Mouse (Mus musculus): ENCODE results near the gene Nxf1. TPM values are rescaled to one million over a fixed set of nuclear protein-coding genes. Genes with fewer than 3 reads are reported as not detected.
"Not testable (repeated sequence)": the region's sequence is repeated elsewhere in the genome, so short reads cannot be mapped to it uniquely, and the experiment has no call there.

Gene Nxf1
- total RNA-seq (2015) (257 and 292 TPM in 2 replicates), total RNA-seq (2017) (69.7 and 76.0 TPM in 2 replicates)

DNA sequence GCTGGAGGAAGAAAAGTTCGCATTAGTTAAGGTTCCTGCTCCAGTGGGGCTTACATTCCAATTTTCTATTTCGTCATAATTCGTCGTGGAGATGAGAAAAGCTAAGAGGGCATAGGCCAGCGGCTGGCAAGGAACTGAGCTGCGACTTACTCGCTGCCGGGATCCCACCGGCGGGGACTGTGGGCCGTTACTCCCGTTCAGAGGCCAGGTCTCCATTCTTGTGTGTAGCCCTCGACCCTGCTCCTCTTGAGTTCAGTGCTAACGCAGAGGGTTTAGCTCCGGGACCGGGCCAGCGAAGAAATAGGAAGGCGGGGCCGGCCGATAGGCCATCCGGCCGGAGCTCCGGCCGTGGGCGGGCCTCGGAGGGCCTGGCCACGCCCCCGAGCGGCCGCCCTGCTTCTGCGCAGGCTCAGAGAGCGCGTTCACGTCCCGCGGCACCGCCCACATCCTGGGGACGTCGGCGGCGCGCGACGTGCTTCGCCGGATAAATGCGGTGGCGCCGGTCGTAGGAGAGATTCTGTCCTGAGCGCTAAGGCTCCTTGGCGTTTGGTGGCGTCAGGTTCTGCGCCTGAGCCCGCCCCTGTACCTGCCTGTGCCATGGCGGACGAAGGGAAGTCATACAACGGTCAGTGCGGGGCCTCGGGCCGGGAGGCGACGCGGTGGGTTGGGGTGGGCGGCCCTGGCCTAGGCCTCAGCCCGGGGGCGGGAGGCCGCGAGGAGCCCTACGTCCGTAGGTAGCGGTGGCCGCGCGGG lies at the start of gene Nxf1:
TSS of gene Nxf1 (plus strand) at position 439 of the 753 bp plus-strand sequence.
- peak; percentile 96 for ATAC-seq (ENCODE audit: poor library complexity, severe bottlenecking)

DNA sequence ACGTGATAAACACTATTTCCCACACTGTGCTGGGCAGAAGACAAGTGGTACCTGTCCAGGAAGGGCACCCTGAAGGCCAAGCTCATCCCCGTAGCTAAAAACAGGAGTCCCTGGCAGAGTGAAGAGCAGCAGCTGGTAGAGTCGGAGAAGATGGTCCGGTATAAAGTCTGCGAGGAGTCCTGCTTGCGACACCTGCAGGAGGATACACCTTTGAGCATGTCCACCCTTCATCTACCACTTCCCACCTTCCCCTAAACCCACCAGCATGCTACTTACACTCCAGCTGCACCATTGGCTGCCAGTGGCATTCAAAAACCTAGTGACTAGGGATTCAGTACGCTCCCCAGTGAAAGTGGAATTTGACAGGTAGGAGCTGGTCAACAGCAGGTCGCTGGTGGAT lies 47.9 kb upstream of the Nxf1 start:
- no peak for ATAC-seq (ENCODE audit: poor library complexity, severe bottlenecking)

DNA sequence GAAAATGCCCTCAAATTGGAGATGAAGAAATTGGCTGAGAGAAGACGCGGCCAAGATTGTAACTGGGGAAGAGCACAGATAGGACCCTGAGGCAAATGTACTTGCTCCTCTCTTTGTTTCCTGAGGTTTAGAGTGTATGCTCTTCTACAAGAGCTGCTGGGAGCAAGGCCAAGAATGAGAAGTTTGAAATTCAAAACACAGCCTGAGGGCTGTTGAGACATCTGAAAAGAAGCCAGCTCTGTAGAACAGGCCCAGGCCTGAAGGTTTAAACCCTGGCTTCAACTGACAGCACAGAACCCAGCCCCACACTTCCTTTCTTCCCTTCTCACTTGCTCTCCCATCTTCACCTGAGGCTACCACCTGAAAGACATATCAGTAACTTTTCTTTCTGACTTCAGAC lies 46.8 kb upstream of the Nxf1 start:
- ATAC-seq (ENCODE audit: poor library complexity, severe bottlenecking), result no peak

DNA sequence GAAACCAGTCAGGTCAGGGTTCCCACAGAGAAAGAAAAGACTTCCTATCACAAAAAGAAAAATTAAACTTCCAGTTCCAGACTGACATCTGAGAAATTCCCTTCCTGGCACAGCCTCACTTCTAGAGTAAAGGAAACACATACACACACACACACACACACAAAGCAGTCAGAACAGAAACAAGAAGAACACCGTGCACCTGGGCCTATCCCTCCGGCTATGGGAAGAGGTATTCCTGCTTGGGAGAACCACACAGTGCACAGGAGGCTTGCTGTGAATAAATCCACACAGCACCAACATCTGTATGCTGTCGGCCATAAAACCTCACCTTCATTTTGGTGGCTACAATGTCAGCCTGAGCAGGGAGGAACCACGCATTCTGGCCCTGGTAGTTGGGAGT lies 45.4 kb upstream of the Nxf1 start:
- ATAC-seq (ENCODE audit: poor library complexity, severe bottlenecking), result no peak

DNA sequence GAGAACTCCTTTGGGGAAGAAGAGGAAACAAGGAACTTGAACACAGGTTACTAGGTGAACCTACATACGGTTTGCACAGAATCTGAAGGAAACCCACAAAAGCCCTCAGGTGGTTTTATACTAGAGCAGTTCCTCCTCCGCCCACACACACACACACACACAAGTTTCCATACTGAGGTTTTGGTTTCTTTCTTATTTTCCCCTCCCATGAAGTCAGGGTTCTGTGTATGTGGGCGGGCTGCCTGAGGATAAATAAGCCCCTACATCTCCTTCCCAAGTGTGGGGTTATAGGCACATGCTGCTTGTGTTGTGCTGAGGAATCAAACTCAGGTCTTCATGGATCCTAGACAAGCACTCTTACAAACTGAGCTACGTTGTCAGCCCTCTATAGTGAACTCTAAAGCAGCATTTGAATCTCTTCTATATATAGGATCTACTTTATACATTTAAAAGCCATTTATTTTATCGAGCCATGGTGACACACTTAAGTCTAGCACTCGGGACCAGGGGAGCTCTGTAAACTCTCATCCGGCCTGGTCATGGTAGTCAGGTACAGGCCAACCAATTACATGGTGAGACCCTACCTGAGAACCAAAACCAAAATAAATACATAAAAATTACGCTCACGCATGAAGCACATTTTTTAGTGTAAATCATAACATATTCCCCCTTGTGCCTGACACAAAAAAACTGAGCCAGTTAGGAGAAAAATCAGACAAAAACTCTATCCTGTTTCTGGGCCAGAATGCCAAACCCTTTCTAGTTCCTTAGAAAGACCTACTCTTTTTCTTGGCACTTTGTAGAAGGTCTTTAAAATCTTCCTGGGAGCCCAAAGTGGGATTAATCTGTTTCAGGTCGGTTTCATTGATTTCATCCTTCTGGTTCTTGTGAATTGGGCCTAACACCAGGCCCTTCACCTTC lies 44.7 kb upstream of the Nxf1 start:
- ATAC-seq (ENCODE audit: poor library complexity, severe bottlenecking), result peak; percentile 15

DNA sequence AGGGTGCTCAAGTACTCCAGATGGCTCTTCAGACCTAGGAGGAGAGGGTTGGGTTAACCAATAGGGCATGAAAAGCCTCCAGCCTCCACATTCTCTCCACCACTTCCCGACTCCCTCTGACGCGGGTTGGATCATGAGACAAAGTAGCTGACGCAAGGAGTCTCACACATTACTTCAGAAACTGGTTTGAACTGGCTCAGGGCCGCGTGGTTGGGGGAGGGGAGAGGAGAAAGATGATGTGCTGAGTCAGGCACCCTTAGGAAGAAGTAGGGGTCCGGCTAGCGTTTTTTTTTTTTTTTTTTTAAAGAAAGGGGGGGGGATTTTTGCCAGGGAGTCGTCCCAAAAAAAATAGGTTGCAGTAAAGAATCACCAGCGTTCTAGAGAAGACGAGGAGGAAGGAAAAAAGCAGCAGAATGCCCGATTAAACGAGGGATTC lies 44.0 kb upstream of the Nxf1 start:
- ATAC-seq (ENCODE audit: poor library complexity, severe bottlenecking), result peak; percentile 64

DNA sequence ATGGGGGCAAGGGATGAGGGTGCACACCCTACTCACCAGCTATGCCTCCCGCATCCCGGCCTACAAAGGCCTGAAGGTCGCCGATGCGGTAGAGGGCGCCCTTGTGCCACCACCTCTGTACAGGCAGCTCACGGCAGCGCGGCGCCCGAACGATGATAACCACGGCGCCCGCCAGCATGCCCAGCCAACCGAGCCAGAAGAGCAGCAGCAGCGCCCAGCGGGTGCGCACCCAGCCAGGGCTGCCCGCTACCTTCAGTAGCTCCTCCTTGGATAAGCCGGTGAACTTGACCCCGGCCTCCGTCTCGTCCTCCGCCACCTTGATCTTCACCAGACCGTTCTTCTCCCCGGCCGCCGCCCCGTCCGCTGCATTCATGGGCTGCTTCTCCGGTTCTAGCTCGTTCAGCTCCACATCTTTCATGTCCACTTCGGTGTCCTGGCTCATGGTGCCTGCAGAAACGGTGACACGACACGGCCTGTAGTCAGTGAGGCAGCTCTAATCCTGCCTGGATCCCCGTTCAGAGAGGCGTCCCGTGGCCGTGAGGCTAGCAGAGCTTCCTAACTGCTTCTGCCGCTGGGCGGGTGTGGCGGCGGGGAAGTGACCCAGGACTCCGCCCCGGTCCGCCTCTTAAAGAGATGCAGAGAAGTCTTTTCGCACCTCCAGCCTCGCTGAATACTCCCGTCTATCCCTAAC lies 43.4 kb upstream of the Nxf1 start:
- peak; percentile 80 for ATAC-seq (ENCODE audit: poor library complexity, severe bottlenecking)

DNA sequence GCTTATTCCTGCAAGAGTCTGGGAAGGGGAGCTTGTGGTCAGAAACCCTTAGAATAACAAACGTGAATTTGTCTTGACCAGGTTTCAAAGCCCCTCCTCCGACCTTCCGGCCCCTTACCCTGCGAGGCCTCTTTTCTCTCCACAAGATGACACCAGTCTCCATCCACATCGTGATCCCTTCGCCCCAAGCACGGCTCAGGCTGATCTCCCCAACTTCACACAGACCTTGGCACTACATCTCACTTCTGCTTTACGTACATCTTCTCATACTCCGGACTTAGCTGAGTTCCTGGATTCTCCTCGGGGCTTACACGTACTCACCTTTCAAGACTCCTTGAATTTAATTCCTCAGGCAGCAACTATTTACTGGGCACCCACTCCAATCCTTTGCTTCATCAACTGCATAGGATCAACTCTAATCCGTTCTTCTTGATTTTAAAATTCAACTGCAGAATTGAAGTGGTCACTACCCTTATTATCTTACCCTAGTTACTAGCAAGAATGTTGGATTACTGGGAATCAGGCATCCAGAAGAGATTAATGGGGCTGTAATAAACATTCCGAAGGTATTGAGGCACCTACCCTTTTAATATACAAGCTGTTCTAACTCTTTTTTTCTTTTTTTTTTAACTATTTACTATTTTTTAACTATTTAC lies 42.7 kb upstream of the Nxf1 start:
- ATAC-seq (ENCODE audit: poor library complexity, severe bottlenecking), result peak; percentile 26

DNA sequence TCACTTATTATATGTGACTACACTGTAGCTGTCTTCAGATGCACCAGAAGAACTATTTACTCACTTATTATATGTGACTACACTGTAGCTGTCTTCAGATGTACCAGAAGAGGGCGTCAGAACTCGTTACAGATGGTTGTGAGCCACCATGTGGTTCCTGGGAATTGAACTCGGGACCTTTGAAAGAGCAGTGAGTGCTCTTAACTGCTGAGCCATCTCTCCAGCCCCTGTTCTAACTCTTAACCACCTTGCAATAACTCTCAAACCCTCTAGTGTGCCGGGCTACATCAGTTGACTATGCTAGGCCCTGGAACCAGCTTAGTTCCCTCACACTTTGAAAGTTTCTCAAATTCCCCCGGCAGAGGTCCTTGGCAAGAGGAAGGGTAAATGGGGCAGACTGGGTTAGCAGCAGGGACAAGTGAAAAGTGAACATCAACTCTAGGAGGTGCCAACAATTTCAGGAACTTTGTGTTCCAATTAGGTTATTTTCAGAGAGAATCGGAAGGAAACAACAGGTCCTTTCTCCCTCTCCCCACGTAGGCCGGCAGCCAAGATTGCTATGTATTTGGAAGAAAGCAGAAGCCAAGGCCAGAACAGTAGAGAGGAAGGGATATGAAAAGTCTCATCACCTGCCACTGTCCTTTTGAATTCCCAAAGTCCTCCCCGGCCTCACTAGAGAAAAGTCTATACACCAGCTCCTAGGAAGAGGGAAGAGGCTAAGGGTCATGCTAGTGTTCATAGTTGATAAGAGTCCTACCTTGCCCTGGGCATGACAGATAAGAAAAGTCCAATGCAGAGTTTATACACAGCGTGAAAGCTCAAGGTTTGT lies 42.0 kb upstream of the Nxf1 start:
- no peak for ATAC-seq (ENCODE audit: poor library complexity, severe bottlenecking)

DNA sequence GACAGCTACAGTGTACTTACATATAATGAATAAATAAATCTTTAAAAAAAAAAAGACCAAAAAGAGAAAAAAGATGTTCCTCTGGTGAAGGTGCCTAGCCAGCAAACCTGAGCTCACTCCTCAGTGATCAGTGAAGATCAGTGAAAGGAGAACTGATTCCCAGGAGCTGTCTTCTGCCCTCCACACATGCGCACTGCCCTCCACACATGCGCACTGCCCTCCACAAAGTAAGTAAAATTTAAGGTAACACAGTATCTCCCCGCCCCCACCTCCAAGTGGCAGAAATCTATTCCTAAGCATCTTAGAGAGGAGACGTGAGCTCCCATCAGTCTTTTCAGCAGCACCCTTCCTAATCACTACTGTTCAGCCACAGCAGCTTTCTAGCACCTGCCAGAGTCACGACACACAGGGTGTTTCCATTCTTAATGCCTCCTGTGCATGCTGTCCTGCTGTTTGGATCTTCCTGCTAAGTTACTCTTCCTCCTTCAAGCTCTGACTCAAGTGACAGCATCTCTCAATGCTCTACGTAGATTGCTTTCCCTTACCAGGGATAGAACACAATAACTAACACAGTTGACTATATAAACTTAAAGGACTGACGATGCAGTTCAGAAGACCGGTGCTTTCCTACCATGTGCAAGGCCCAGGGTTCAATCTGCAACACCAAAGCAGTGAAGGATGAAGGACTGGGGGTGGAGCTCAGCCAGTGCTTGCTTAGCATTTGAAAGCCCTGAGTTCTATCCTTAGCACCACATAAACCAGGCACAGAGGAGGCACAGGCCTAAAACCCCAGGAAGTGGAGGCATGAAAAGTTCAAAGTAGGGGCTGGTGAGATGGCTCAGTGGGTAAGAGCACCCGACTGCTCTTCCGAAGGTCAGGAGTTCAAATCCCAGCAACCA lies 40.8 kb upstream of the Nxf1 start:
- no peak for ATAC-seq (ENCODE audit: poor library complexity, severe bottlenecking)

DNA sequence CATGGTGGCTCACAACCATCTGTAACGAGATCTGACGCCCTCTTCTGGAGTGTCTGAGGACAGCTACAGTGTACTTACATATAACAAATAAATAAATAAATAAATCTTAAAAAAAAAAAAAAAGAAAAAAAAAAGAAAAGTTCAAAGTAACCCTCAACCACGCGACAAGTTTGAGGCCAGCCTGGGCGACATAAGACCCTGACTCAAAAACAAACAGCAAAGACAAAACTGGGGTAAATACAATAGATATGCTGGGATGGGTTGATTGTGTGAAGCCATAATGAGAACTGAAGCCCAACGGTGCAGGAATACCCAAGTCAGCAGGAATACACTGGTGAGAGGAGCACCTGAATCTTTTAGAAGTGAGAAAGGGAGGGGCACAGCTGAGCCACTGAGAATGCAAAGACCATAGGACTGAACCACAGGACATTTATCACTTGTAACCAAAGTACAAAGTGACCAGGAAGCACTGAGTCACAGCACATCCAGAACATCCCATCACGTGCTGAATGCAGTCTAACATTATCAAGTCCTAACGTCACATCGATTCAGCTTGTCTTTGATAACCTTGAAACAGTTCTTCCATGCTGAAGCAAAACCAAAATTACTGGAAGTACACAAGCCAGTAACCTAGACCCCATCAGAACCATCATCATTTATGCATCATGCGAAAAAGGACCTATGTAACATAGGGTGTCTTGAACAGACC lies 40.0 kb upstream of the Nxf1 start:
- no peak for ATAC-seq (ENCODE audit: poor library complexity, severe bottlenecking)

DNA sequence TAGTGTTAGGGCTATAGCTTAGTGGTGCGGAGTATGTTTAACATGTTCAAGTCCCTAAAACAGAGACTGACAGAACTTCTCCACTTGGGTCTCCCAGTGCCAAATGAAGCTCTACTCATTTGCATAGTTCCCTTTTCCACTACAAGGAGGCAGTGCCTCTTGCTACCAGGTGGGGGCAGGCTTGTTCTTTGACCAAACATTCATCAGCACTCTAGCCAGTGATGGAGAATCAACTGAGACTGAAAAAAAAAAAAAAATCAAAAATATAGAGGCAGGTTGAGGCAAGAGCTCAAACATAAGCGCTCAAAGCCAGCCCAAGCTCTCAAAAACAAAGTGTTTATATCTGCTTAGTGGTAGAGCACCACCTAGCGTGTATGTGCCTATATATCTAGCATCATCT lies 38.5 kb upstream of the Nxf1 start:
- ATAC-seq (ENCODE audit: poor library complexity, severe bottlenecking), result peak; percentile 49

DNA sequence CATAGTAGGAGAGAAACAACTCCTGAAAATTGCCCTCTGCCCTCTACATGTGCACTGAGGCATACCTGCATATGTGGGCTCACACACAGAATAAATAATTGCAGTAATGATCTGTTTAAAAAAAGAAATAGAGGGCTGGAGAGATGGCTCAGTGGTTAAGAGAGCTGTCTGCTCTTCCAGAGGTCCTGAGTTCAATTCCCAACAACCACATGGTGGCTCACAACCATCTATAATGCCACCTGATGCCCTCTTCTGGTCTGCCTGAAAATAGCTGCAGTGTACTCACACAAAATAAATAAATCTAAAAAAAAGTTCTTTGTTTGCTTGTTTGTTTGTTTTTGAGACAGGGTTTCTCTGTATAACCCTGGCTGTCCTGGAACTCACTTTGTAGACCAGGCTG lies 37.8 kb upstream of the Nxf1 start:
- ATAC-seq (ENCODE audit: poor library complexity, severe bottlenecking), result not testable (repeated sequence)

DNA sequence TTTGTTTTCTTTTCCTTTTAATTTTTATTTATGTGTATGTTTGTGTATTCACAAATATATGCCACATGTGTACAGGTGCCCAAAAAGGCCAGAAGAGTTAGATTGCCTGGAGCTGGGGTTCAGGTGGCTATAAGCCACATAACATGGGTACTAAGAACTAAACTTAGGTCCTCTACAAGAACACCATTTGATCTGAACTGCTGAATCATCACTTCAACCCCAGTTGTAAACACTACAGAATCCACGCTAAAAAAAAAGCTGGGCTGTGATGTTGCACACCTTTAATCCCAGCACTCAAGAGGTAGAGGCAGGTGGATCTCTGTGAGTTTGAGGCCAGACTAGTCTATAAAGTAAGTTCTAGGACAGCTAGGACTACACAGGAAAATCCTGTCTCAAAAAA lies 35.5 kb upstream of the Nxf1 start:
- no peak for ATAC-seq (ENCODE audit: poor library complexity, severe bottlenecking)

DNA sequence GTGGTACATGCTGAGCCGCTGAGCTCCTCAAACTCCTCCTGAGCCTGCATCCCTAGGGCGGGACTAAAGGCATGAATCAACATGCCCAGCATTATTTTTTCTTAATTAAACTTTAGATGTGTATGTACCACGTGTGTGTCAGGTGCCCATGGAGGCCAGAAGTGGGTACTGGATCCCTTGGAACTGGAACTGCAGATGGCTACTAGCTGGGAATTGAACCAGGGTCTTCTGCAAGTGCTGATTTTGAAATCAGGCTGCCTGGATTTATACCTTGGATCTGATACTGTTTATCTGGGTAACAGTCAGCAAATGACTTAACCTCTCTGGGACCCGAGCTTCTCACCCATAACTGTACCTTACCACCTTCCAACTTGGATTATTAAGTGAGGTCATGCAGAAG lies 34.9 kb upstream of the Nxf1 start:
- no peak for ATAC-seq (ENCODE audit: poor library complexity, severe bottlenecking)

DNA sequence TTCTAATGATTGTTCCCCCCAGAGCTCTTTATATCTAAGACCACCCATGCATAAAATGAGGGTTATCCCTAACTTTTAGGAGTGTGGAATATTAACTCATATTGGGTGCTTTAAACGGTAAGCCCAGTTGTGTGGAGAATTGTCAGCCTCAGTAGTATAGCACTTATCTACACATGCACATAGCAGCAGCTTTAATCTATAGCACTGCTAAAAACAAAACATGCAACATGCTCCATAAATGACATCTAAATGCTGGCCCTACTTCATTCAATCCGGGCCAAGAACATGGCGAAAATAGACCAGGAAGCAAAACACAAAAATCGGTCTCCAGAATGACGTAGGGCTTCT lies 34.3 kb upstream of the Nxf1 start:
- ATAC-seq (ENCODE audit: poor library complexity, severe bottlenecking), result no peak

DNA sequence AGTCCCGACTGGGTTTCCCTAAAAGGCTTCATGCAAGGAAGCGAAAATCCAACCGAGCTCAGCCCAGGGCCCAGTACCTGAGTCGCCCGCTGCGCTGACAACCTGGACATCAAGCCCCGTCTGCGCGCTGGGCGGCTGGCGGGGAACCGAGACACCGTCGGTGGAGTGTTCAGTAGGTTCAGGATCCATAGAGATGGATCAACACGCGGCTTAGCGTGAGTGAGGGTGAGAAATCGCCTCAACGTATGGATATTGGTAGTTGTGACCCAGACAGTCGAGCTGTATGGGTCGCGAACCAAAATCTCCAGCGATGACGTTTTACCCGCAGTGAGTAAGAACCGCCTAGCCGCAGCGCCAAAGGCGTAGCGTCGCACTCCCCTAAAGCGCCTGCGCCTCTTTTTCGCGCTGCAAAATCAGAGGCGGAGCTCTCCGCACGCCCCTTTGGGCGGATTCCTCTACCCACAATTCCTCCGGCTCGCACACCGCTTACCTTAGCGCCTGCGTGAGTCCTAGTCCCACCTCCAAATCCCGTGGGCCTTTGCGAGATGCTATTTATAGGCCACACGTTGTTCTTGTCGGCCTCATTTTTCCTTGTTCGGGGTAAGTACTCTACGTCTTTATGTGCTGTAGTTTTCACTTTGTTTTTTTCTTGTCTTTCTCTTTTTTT lies 33.8 kb upstream of the Nxf1 start, which contains the start of gene Slc3a2:
TSS of gene Slc3a2 (minus strand) at position 463 of the 667 bp plus-strand sequence.
- peak; percentile 92 for ATAC-seq (ENCODE audit: poor library complexity, severe bottlenecking)

All from megakaryocyte, adult 5-6 weeks (primary cell).